Mouse (Mus musculus) heart, adult 2 months (tissue): ENCODE measurements around the gene Xrn1.

Source experiments
- CTCF ChIP-seq: fragments of 200-600 bp; IDR thresholded peaks from 2 replicates; pipeline ENCODE4 v1.8.1; 2022; ENCODE audit warnings: antibody characterized with exemption, mild to moderate bottlenecking, moderate library complexity
- EP300 ChIP-seq: fragments of 200-500 bp; IDR thresholded peaks from 2 replicates; pipeline ENCODE4 v1.6.1; 2011; ENCODE audit warnings: low read depth, low read length, control low read depth; ENCODE audit not compliant: insufficient read depth
- POLR2A ChIP-seq: fragments of 200-500 bp; IDR thresholded peaks from 2 replicates; pipeline ENCODE4 v1.6.1; 2011; ENCODE audit warnings: mild to moderate bottlenecking, low read depth, low read length, control low read depth; ENCODE audit not compliant: insufficient read depth

DNA sequence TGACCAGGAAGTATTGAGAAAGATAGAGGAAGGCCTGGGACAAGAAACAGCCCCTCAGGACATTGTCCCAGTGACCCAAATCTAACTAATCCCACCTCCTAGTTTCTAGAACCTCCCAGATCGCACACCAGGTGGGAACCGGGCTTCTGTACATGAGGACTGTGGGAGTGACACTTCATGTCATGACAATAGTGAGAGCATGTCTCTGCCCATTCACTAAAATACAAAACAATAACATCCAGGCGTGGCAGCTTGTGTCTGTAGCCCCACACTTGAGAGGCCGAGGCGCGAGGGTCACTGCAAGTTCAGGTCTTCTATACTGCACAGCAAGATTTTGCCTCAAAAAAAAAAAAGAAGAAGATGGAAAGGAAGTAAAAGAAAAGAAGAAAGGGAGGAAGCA, 25.3 kb downstream of the Xrn1 start:
- no peak for TF ChIP-seq CTCF
- no peak for TF ChIP-seq EP300
- TF ChIP-seq POLR2A: no peak
